Mouse (Mus musculus) hindbrain, postnatal 0 days (tissue): ENCODE data around the gene 3110082I17Rik. TPM values are rescaled to one million over a fixed set of nuclear protein-coding genes. Genes with fewer than 3 reads are reported as not detected.

ENCODE experiments used
- ATAC-seq: fragments of 200-750 bp; cut with Nextera tagmentation; 2 replicates; pipeline ENCODE4 v1.8.0; 2017; ENCODE audit warnings: mild to moderate bottlenecking, moderate TSS enrichment, moderate library complexity
- DNase-seq: peaks from one replicate; pipeline ENCODE4 v3.0.0-alpha.2; 2015; ENCODE audit warnings: low spot score
- H3K27ac ChIP-seq: fragments of 300-500 bp; sonication (generic); 2 replicates; pipeline ENCODE4 v1.5.1; 2014; ENCODE audit warnings: mild to moderate bottlenecking
- H3K27me3 ChIP-seq: fragments of 300-500 bp; sonication (generic); 2 replicates; pipeline ENCODE4 v1.6.1; 2014; ENCODE audit warnings: low read length, mixed read lengths; ENCODE audit not compliant: insufficient read depth
- H3K36me3 ChIP-seq: fragments of 300-500 bp; sonication (generic); 2 replicates; pipeline ENCODE4 v1.6.1; 2014; ENCODE audit warnings: low read length, mixed read lengths; ENCODE audit not compliant: insufficient read depth
- H3K4me1 ChIP-seq: fragments of 300-500 bp; sonication (generic); 2 replicates; pipeline ENCODE4 v1.6.1; 2014; ENCODE audit warnings: antibody characterized with exemption, low read length, mixed read lengths; ENCODE audit not compliant: insufficient read depth
- H3K4me2 ChIP-seq: fragments of 300-500 bp; sonication (generic); 2 replicates; pipeline ENCODE4 v1.6.1; 2014; ENCODE audit warnings: low read depth, mild to moderate bottlenecking, low read length, moderate library complexity, mixed read lengths
- H3K4me3 ChIP-seq: fragments of 300-500 bp; sonication (generic); 2 replicates; pipeline ENCODE4 v1.5.1; 2014; ENCODE audit warnings: low read length
- H3K9ac ChIP-seq: fragments of 300-500 bp; sonication (generic); replicated peaks from 2 replicates; pipeline ENCODE4 v1.6.1; 2014; ENCODE audit warnings: mild to moderate bottlenecking, low read length, moderate library complexity, mixed read lengths
- H3K9me3 ChIP-seq: fragments of 300-500 bp; sonication (generic); 2 replicates; pipeline ENCODE4 v1.6.1; 2016; ENCODE audit warnings: low read length, mixed read lengths
- CTCF ChIP-seq: IDR thresholded peaks from 2 replicates; pipeline ENCODE4 v1.5.1; 2016; ENCODE audit warnings: antibody characterized with exemption, control low read depth, low read depth
- WGBS: fragments of 180-500 bp; shearing (Covaris S2); extraction: QIAGEN DNeasy Blood & Tissue Kit; methylation state at CpG from one replicate; pipeline ENCODE4 v1.1.7; 2014; 5-methylcytosine and 5-hydroxymethylcytosine counted together
- polyA plus RNA-seq: library from polyadenylated mRNA; unstranded; fragments of >200 nt; fragmentation: Nextera tagmentation; extraction: Ambion mirVana; gene quantifications from 2 replicates; pipeline ENCODE4 v1.2.1, GENCODE M21; 2015
- total RNA-seq: library from RNA; depleted of rRNA; stranded (reverse); fragments of >200 nt; gene quantifications from 2 replicates; pipeline ENCODE4 v1.2.3, GENCODE M21; 2014

Gene 3110082I17Rik
- total and polyA plus RNA-seq, 2 experiments from 2014 or later: 12.8 to 17.1 TPM

- Histone ChIP-seq H3K36me3 (no peaks in the 10 kb centered on the region), H3K4me2 (no peak overlapping the region), H3K4me3 (no peak overlapping the region), H3K27me3 (no peaks in the 10 kb centered on the region), H3K27ac (no peak overlapping the region), H3K9me3 (no peaks in the 10 kb centered on the region), H3K4me1 (peaks cover 30% of the 10 kb centered on the region), H3K9ac (no peak overlapping the region)
- DNase-seq: peak; percentile 39
- TF ChIP-seq CTCF: peak; percentile 62
- 61% methylated on average over 8 of the region's 8 CpGs for WGBS
- peak; percentile 55; the same call in 1 of the 2 replicates for ATAC-seq
Observed at GRCm38 (mm10) chr5:139445258-139445657, 15.1 kb downstream of the 3110082I17Rik start.

GRCm38 (mm10) chr5:139442962-139443361 lies 17.4 kb downstream of the 3110082I17Rik start:
- no peak overlapping the region for H3K9ac ChIP-seq
- no peaks in the 10 kb centered on the region for H3K36me3 ChIP-seq
- H3K4me2 ChIP-seq: no peak overlapping the region
- H3K27me3 ChIP-seq: no peaks in the 10 kb centered on the region
- 80% methylated on average over 4 of the region's 4 CpGs for WGBS
- TF ChIP-seq CTCF: no peak
- peaks cover 17% of the 10 kb centered on the region for H3K4me1 ChIP-seq
- no peak overlapping the region for H3K4me3 ChIP-seq
- no peaks in the 10 kb centered on the region for H3K9me3 ChIP-seq
- DNase-seq: no peak
- ATAC-seq: no peak
- H3K27ac ChIP-seq: peak overlapping the region; percentile 58; the same call in 1 of the 2 replicates

- no peaks in the 10 kb centered on the region for H3K27me3 ChIP-seq
- ATAC-seq (no peak), DNase-seq (no peak)
- H3K4me3 ChIP-seq: no peak overlapping the region
- no peak overlapping the region for H3K4me2 ChIP-seq
- peaks cover 17% of the 10 kb centered on the region for H3K4me1 ChIP-seq
- TF ChIP-seq CTCF: no peak; the same call in 1 of the 2 replicates
- WGBS: 48% methylated on average over 12 of the region's 12 CpGs
- no peak overlapping the region for H3K9ac ChIP-seq
- H3K9me3 ChIP-seq: no peaks in the 10 kb centered on the region
- peak overlapping the region; percentile 58; the same call in 1 of the 2 replicates for H3K27ac ChIP-seq
- H3K36me3 ChIP-seq: no peaks in the 10 kb centered on the region
Observed at GRCm38 (mm10) chr5:139442428-139442827, 17.9 kb downstream of the 3110082I17Rik start.

GRCm38 (mm10) chr5:139441726-139442018 lies 18.7 kb downstream of the 3110082I17Rik start:
- Histone ChIP-seq H3K4me2 (no peak overlapping the region), H3K36me3 (no peaks in the 10 kb centered on the region), H3K4me3 (no peak overlapping the region), H3K27me3 (no peaks in the 10 kb centered on the region), H3K27ac (no peak overlapping the region; the same call in 1 of the 2 replicates), H3K4me1 (peaks cover 17% of the 10 kb centered on the region), H3K9me3 (no peaks in the 10 kb centered on the region), H3K9ac (no peak overlapping the region)
- 86% methylated on average over 2 of the region's 2 CpGs for WGBS
- DNase-seq (no peak), ATAC-seq (no peak)
- TF ChIP-seq CTCF: no peak

- DNase-seq (no peak), ATAC-seq (no peak)
- H3K9me3 ChIP-seq: no peaks in the 10 kb centered on the region
- H3K4me1 ChIP-seq: peaks cover 17% of the 10 kb centered on the region
- no peaks in the 10 kb centered on the region for H3K27me3 ChIP-seq
- no peak overlapping the region for H3K4me2 ChIP-seq
- no peak overlapping the region for H3K9ac ChIP-seq
- 87% methylated on average over 11 of the region's 11 CpGs for WGBS
- H3K27ac ChIP-seq: peak overlapping the region; percentile 20; the same call in 1 of the 2 replicates
- no peak for TF ChIP-seq CTCF
- H3K4me3 ChIP-seq: no peak overlapping the region
- H3K36me3 ChIP-seq: no peaks in the 10 kb centered on the region
Observed at GRCm38 (mm10) chr5:139440926-139441725, 19.2 kb downstream of the 3110082I17Rik start.

GRCm38 (mm10) chr5:139440451-139440850 lies 19.9 kb downstream of the 3110082I17Rik start:
- 39% methylated on average over 5 of the region's 5 CpGs for WGBS

GRCm38 (mm10) chr5:139438440-139438839 lies 21.9 kb downstream of the 3110082I17Rik start:
- TF ChIP-seq CTCF: no peak
- Histone ChIP-seq H3K9ac (no peak overlapping the region), H3K4me1 (peaks cover 32% of the 10 kb centered on the region), H3K27ac (peak overlapping the region; percentile 48; the same call in 1 of the 2 replicates), H3K27me3 (no peaks in the 10 kb centered on the region), H3K36me3 (no peaks in the 10 kb centered on the region), H3K4me2 (no peak overlapping the region), H3K4me3 (no peak overlapping the region), H3K9me3 (no peaks in the 10 kb centered on the region)
- DNase-seq (peak; percentile 31), ATAC-seq (no peak)
- WGBS: 39% methylated on average over 12 of the region's 12 CpGs

More at GRCm38 (mm10) chr5:139440451-139440850, 19.9 kb downstream of the 3110082I17Rik start:
- H3K9me3 ChIP-seq: no peaks in the 10 kb centered on the region
- ATAC-seq (peak; percentile 53), DNase-seq (peak; percentile 68)
- H3K27me3 ChIP-seq: no peaks in the 10 kb centered on the region
- TF ChIP-seq CTCF: no peak
- no peak overlapping the region for H3K4me2 ChIP-seq
- H3K9ac ChIP-seq: no peak overlapping the region
- H3K36me3 ChIP-seq: no peaks in the 10 kb centered on the region
- H3K4me1 ChIP-seq: peaks cover 19% of the 10 kb centered on the region
- H3K4me3 ChIP-seq: no peak overlapping the region
- peak overlapping the region; percentile 20; the same call in 1 of the 2 replicates for H3K27ac ChIP-seq
